Mouse (Mus musculus) layer of hippocampus, adult 9-10 months (tissue): ENCODE data around the gene Bola1.
"Not testable (repeated sequence)": the region's sequence is repeated elsewhere in the genome, so short reads cannot be mapped to it uniquely, and the experiment has no call there.

Source experiments
- DNase-seq: peaks from one replicate; pipeline ENCODE4 v3.0.0; 2022; ENCODE audit warnings: low spot score

The Bola1 gene

GRCm38 (mm10) chr3:96180727-96181477 lies 38.6 kb downstream of the Bola1 start, which contains the start of gene Sv2a:
Sv2a (plus strand) TSS chr3:96181151.
- no peak for DNase-seq

- DNase-seq: no peak
Observed at GRCm38 (mm10) chr3:96179531-96179930, 40.0 kb downstream of the Bola1 start.

- DNase-seq: no peak
Observed at GRCm38 (mm10) chr3:96178902-96179301, 40.6 kb downstream of the Bola1 start.

GRCm38 (mm10) chr3:96178427-96178826 lies 41.1 kb downstream of the Bola1 start:
- no peak for DNase-seq

- no peak for DNase-seq
Observed at GRCm38 (mm10) chr3:96175251-96175650, 44.3 kb downstream of the Bola1 start.

- not testable (repeated sequence) for DNase-seq
Observed at GRCm38 (mm10) chr3:96174042-96174441, 45.5 kb downstream of the Bola1 start.

GRCm38 (mm10) chr3:96173185-96173584 lies 46.3 kb downstream of the Bola1 start:
- DNase-seq: no peak

GRCm38 (mm10) chr3:96172197-96173178 lies 47.0 kb downstream of the Bola1 start, which contains the start of gene Sf3b4:
Sf3b4 (plus strand) TSS chr3:96172332.
- no peak for DNase-seq

GRCm38 (mm10) chr3:96171583-96172196 lies 47.8 kb downstream of the Bola1 start:
- DNase-seq: peak; percentile 60

- DNase-seq: no peak
Observed at GRCm38 (mm10) chr3:96170976-96171545, 48.4 kb downstream of the Bola1 start.

- DNase-seq: no peak
Observed at GRCm38 (mm10) chr3:96170276-96170675, 49.2 kb downstream of the Bola1 start.

- no peak for DNase-seq
Observed at GRCm38 (mm10) chr3:96168466-96169158, 50.9 kb downstream of the Bola1 start.

- DNase-seq: no peak
Observed at GRCm38 (mm10) chr3:96163040-96163439, 56.5 kb downstream of the Bola1 start.

GRCm38 (mm10) chr3:96161869-96162840 lies 57.4 kb downstream of the Bola1 start, which contains the start of gene Mtmr11:
Mtmr11 (plus strand) TSS chr3:96162004.
- no peak for DNase-seq

GRCm38 (mm10) chr3:96160803-96161516 lies 58.5 kb downstream of the Bola1 start:
- no peak for DNase-seq

- DNase-seq: no peak
Observed at GRCm38 (mm10) chr3:96160222-96160802, 59.2 kb downstream of the Bola1 start.

GRCm38 (mm10) chr3:96159820-96160219 lies 59.7 kb downstream of the Bola1 start:
- no peak for DNase-seq

- DNase-seq: no peak
Observed at GRCm38 (mm10) chr3:96155501-96155900, 64.0 kb downstream of the Bola1 start.

- DNase-seq: no peak
Observed at GRCm38 (mm10) chr3:96152611-96153010, 66.9 kb downstream of the Bola1 start.
